Mouse (Mus musculus): ENCODE results near the gene Prkca.

The Prkca gene

GRCm38 (mm10) chr11:108343789-108344462 is at the start of gene Prkca:
TSS of gene Prkca (minus strand) at chr11:108343928.
- in situ Hi-C loops (cut with MboI), result no loop called here

GRCm38 (mm10) chr11:108385666-108386024 is 41.9 kb upstream of the Prkca start:
- in situ Hi-C loops (cut with MboI), result no loop called here

GRCm38 (mm10) chr11:108384920-108385665 is 41.4 kb upstream of the Prkca start:
- in situ Hi-C loops (cut with MboI), result no loop called here

DNA sequence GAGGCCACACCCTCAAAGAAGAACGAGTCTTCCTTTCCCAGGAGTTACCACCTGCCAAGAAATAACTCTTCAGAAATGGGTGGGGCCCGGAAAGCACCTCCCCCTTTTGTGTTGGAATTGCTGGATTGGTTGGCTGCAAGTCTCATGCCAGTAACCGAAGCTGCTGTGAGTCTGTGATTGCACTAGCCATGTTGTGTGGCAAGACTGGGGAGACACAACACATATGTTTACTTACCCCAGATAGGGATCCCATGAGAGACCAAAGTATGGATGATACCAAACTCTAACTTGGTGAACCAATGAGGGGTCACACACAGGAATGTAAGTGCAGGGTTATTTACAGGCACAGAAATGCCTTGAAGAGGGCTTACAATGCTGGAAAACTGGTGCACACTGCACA is 38.9 kb upstream of the Prkca start:
- in situ Hi-C loops (cut with MboI), result no loop called here

DNA sequence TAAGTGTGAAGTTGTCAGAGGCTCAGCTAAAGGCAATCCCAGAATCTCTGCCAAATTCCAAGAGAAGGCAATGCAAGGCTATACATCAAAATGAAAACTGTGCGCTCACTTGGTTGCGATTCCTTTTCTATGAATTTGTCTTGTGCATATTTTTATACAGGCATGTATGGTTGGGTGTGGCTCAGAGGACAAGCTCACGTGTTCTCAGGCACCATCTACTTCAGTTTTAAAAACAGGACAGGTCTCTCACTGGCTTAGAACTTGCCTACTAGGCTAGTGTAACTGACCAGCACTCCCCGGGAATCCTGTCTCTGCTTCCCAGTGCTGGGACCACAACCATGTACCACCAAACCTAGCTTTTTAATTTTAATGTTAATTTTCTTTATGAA is 34.6 kb upstream of the Prkca start:
- in situ Hi-C loops (cut with MboI), result loop anchor here (5.0 kb wide), 1 partner anchor 241 kb away; no protein-coding TSS in a partner anchor

DNA sequence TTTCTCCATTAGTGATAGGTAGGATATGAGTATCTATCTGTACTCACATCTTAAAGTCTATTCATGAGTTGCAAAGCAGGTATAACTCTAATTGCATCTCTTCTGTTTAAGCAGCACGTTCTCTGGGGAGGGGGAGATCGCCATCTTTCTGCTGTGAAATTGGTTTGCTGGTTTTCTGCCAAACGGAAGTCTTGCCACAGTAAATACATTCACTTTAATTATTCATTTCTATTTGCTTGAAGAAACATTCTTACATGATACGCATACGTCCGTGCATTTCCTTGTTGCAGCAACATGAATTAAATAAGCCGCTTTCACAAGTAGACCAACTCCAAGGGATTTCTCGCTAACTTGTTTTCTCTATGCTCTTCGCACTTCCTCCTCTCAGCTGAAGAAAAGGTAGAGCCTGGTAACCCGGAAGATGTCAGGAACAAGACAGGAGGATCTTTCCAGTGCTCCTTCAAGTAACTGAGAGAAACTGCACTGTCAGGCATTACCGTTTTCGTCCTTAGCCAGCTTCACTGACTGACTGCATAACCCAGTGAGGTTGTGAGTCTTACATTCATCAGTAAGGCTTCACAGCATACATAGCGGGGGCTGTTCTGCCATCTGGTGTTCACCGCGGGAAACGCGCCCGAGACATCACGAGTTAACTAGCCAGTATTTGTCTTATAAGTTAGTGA is 34.1 kb upstream of the Prkca start:
- in situ Hi-C loops (cut with MboI), result loop anchor here (5.0 kb wide), 1 partner anchor 241 kb away; no protein-coding TSS in a partner anchor

DNA sequence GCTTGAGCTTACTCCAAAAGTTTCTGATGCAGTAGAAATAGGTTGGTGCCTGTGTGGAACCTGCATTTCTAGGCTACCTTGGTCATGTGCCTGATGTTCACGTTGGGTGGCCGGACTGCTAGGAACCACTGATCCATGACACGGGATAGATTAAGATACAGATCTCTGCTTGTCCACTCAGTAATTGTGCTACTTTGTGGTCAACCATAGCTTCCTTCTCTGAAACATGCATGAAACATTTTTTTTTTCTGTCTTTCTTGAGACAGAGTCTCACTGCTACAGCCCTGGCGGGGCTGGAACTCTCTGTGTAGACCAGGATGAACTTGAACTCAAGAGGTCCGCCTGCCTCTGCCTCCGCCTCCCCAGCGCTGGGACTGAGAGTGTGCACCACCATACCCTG is 33.1 kb upstream of the Prkca start:
- in situ Hi-C loops (cut with MboI), result loop anchor here (5.0 kb wide), 1 partner anchor 240 kb away; no protein-coding TSS in a partner anchor

GRCm38 (mm10) chr11:108367046-108367445 is 23.3 kb upstream of the Prkca start:
- in situ Hi-C loops (cut with MboI), result no loop called here

GRCm38 (mm10) chr11:108365600-108365999 is 21.9 kb upstream of the Prkca start:
- in situ Hi-C loops (cut with MboI), result no loop called here

- in situ Hi-C loops (cut with MboI), result no loop called here
Measured at GRCm38 (mm10) chr11:108364945-108365589, 21.3 kb upstream of the Prkca start.

GRCm38 (mm10) chr11:108363991-108364390 is 20.3 kb upstream of the Prkca start:
- in situ Hi-C loops (cut with MboI), result no loop called here

DNA sequence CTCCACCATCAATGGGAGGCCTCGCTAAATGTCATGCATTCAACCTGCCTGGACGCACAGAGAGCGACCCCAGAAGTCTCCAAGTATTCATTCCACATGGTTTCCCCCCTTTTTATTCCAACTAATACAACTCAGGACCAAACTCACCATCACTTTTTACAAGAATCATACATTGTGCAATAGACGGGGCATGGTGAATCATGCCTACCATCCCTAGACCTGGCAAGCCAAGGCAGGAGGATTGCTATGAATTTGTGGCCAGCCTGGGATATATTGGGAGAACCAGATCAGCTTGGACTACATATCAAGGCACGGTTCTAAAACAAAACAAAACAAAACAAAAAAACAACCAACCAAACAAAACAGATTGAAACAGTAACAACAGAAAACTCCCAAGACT is 19.2 kb upstream of the Prkca start:
- in situ Hi-C loops (cut with MboI), result no loop called here

- in situ Hi-C loops (cut with MboI), result no loop called here
Measured at GRCm38 (mm10) chr11:108360983-108361382, 17.3 kb upstream of the Prkca start.

- in situ Hi-C loops (cut with MboI), result no loop called here
Measured at GRCm38 (mm10) chr11:108358911-108359310, 15.2 kb upstream of the Prkca start.

DNA sequence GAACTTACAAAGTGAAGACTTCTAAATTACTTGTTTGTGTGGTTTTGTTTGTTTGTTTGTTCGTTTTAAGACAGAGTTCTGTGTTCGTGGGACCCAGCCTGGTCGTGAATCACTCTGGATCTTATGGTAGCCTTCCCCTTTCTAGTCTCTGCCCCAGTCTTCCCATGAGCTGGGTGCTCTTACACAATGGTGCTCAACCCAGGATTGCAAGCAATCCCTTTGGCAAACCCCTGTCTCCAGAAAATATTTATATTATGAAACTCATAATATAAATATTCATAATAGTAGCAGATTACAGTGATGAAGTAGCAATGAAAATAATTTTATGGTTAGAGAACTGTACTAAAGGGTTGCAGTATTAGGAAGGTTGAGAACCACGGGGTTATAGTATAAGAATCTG is 12.3 kb upstream of the Prkca start:
- in situ Hi-C loops (cut with MboI), result no loop called here

DNA sequence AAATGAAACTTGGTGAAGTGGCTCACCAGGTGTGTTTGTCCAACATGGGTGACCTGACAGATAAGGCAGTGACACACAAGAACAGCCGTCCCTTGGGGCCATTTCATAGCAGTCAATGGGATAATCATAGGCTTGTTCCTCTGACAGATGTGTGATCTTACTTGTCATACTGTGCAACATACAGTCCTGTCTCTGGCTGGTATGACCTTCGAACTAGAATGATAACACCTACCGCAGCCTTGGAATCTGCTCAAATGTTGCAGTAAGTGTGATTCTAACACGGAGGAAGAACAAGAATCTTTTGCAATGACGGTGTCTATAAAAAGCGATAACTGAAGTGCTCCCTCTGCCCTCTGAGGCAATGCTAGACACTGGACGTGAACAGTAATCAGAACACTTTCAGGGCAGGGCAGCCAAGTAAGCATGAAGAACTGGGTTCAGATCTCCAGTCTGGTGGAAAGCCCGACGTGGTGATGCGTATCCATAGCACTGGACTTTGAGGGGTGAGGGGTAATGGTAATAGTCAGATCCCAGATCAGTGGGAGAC is 9.2 kb upstream of the Prkca start:
- in situ Hi-C loops (cut with MboI), result no loop called here

- in situ Hi-C loops (cut with MboI), result no loop called here
Measured at GRCm38 (mm10) chr11:108350799-108351198, 7.1 kb upstream of the Prkca start.

DNA sequence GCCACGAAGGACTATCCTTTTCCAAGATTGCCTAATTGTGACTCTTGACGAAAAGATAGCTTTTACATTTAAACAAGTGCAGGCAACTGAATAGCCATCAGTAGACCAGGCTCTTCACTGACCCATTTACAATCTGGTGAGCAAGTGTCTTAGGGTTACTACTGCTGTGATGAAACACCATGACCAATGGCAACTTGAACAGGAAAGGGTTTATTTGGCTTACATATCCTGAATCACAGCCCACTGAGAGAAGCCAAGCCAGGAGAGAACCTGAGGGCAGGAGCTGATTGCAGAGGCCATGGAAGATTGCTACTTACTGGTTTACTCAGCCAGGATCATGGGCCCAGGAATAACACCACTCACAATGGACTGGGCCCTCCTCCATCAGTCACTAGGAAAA is 1.6 kb upstream of the Prkca start:
- in situ Hi-C loops (cut with MboI), result no loop called here

GRCm38 (mm10) chr11:108344759-108345158 is 1.0 kb upstream of the Prkca start:
- in situ Hi-C loops (cut with MboI), result no loop called here

- in situ Hi-C loops (cut with MboI), result no loop called here
Measured at GRCm38 (mm10) chr11:108342781-108343768, 653 bp downstream of the Prkca start, which contains the start of gene Apoh. TSS of gene Apoh (plus strand) at chr11:108343354.

DNA sequence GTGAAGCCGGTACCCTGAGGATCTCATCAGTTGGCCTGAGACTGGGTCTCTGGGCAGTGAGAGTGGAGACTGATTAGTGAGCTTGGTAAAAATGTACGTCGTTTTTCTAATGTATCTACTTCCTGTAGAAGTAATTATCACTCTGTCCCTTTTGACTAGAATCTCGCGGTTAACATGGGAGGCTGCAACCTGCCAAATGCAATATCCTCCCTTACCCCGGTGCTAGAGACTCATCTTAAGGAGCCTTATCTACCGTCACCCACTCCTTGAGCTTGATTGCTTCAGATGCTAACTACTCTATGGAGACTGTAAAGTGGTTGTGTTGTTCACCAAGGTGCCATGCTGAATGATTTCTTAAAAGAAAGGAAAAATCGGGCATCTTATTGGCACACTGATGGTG is 1.9 kb downstream of the Prkca start:
- in situ Hi-C loops (cut with MboI), result no loop called here
